Mouse (Mus musculus) kidney, embryonic 16.5 days (tissue): Measurements from ENCODE around the gene Bcl9. TPM values are rescaled to one million over a fixed set of nuclear protein-coding genes. Genes with fewer than 3 reads are reported as not detected.

Experiments
- ATAC-seq: fragments of 200-750 bp; cut with Nextera tagmentation; 2 replicates; pipeline ENCODE4 v1.8.0; 2017; ENCODE audit warnings: moderate TSS enrichment; ENCODE audit not compliant: low FRiP score, low TSS enrichment
- H3K27ac ChIP-seq: fragments of 300-500 bp; sonication (generic); 2 replicates; pipeline ENCODE4 v1.5.1; 2014; ENCODE audit warnings: low read length
- H3K27me3 ChIP-seq: fragments of 300-500 bp; sonication (generic); 2 replicates; pipeline ENCODE4 v1.6.1; 2014; ENCODE audit warnings: low read length, control low read depth, mixed read lengths; ENCODE audit not compliant: insufficient read depth
- H3K36me3 ChIP-seq: fragments of 300-500 bp; sonication (generic); 2 replicates; pipeline ENCODE4 v1.6.1; 2014; ENCODE audit warnings: low read length, control low read depth, mixed read lengths; ENCODE audit not compliant: insufficient read depth
- H3K4me1 ChIP-seq: fragments of 300-500 bp; sonication (generic); 2 replicates; pipeline ENCODE4 v1.6.1; 2014; ENCODE audit warnings: low read length, control low read depth, mixed read lengths; ENCODE audit not compliant: insufficient read depth
- H3K4me2 ChIP-seq: fragments of 300-500 bp; sonication (generic); replicated peaks from 2 replicates; pipeline ENCODE4 v1.6.1; 2014; ENCODE audit warnings: low read depth, low read length
- H3K4me3 ChIP-seq: fragments of 300-500 bp; sonication (generic); 2 replicates; pipeline ENCODE4 v1.5.1; 2014; ENCODE audit warnings: mild to moderate bottlenecking, low read length
- H3K9ac ChIP-seq: fragments of 300-500 bp; sonication (generic); replicated peaks from 2 replicates; pipeline ENCODE4 v1.6.1; 2014; ENCODE audit warnings: low read length
- H3K9me3 ChIP-seq: fragments of 300-500 bp; sonication (generic); 2 replicates; pipeline ENCODE4 v1.6.1; 2016; ENCODE audit warnings: low read length, control low read depth
- WGBS: fragments of 180-500 bp; shearing (Covaris S2); extraction: QIAGEN DNeasy Blood & Tissue Kit; methylation state at CpG from one replicate; pipeline ENCODE4 v1.1.7; 2014; 5-methylcytosine and 5-hydroxymethylcytosine counted together
- polyA plus RNA-seq: library from polyadenylated mRNA; unstranded; fragments of >200 nt; fragmentation: Nextera tagmentation; extraction: Ambion mirVana; gene quantifications from 2 replicates; pipeline ENCODE4 v1.2.1, GENCODE M21; 2015

Gene Bcl9
- polyA plus RNA-seq, 1 experiment from 2014 or later = 60.8 TPM

DNA sequence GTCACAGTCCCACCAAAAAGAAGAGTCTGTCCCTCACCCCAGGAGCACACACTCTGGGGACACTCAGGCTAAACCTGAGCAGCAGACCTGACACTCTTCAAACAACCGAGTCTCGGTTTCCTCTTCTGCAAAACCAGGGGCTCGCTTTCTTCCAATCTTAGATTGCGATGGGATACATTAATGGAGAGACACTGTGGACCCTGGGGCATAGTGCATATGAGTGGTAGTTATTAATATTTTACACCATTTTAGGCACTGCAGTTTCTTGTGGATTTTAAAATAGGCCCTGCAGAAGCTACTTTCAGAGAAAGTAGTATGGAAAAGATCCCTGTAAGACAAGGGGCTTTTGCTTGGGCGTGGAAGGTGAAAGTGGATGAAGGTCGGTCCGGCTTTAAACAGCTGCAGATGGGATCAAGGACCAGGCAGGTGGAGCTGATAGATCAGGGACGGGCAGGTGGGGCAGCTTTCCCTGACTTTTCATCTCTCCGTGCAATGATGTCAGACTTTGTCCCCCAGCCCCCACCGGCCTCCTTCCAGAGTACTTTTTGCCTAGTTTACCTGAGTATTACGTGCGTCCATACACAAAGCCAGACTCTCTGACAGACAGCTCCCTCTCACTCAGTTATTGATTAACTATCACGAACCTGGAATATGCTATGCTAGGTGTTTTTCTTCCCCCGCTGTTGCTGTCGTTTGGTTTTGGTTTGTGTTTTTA is 23.0 kb downstream of the Bcl9 start:
- Histone ChIP-seq H3K9me3 (no peaks in the 10 kb centered on the region), H3K27ac (0 out of 2 replicates have a peak overlapping the region, but pooled peaks have one; percentile 29), H3K27me3 (no peaks in the 10 kb centered on the region), H3K4me3 (no peak overlapping the region), H3K9ac (no peak overlapping the region), H3K4me1 (peaks cover 18% of the 10 kb centered on the region; the same call in 1 of the 2 replicates), H3K36me3 (peaks cover 3% of the 10 kb centered on the region), H3K4me2 (0 out of 2 replicates have a peak overlapping the region, but pooled peaks have one; percentile 0)
- 74% methylated on average over 15 of the region's 15 CpGs for WGBS
- peak; percentile 46; the same call in 1 of the 2 replicates for ATAC-seq

DNA sequence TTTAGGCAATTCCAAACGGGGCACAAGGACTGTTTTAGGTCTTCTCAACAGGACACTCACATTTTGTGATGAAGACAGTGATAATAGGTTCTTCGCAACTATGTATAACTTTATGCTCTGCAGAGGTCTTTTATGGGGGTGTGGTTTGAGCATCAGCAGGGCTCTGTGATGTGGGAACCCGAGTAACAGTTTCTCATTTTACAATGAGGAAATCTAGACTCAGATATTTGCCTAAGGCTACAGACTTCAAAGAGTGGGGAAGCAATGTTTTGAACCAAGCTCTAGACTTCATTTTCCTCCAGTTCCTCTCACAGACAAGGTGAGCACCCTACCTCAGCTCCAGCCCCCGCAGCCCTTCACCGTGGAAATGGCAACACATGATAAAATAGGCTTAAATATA is 23.8 kb downstream of the Bcl9 start:
- 81% methylated on average over 5 of the region's 5 CpGs for WGBS
- H3K27me3 ChIP-seq = no peaks in the 10 kb centered on the region
- H3K27ac ChIP-seq = no peak overlapping the region
- H3K9ac ChIP-seq = no peak overlapping the region
- no peak for ATAC-seq
- peaks cover 18% of the 10 kb centered on the region; the same call in 1 of the 2 replicates for H3K4me1 ChIP-seq
- no peak overlapping the region for H3K4me2 ChIP-seq
- H3K36me3 ChIP-seq = peaks cover 3% of the 10 kb centered on the region
- H3K9me3 ChIP-seq = no peaks in the 10 kb centered on the region
- no peak overlapping the region for H3K4me3 ChIP-seq

DNA sequence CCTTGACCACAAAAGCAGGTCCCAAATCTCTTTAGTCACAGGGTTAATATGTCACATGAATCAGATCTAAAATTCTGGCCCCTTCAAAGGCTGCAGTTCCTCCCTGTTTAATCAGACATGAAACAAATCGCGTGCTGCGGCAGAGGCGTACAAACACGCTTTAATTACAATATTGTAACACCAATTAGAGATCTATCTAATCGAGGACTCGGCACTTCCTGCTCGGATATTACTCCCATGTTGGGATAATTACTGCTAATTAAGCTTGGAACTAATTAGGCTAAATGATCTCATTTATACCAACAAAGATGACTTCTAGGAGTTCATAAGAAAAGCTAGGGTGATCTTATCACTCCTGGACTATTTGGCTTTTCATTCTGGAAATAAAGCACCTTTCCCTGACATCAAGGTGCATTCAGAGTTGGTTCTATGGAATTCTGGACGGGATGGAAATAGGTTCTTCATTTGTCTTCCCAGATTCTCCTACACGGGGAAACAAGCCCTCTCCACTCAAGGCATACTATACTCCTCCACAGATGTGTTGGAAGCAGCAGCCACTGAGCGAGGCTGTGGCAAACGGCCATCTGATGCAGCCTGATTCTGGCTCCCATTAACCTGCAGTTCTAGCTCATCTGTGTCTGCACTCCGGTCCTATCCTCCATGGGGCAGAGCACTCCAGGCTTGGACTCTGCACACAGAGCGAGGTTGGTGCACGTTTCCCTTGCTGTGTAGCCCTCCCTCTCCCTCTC is 31.9 kb downstream of the Bcl9 start:
- H3K36me3 ChIP-seq = peaks cover 7% of the 10 kb centered on the region; the same call in 1 of the 2 replicates
- no peak overlapping the region for H3K4me2 ChIP-seq
- H3K4me3 ChIP-seq = no peak overlapping the region
- no peak overlapping the region for H3K27ac ChIP-seq
- no peak overlapping the region for H3K9ac ChIP-seq
- ATAC-seq = no peak
- no peaks in the 10 kb centered on the region for H3K4me1 ChIP-seq
- WGBS = 74% methylated on average over 15 of the region's 15 CpGs
- H3K27me3 ChIP-seq = no peaks in the 10 kb centered on the region
- peaks cover 3% of the 10 kb centered on the region; the same call in 1 of the 2 replicates for H3K9me3 ChIP-seq

DNA sequence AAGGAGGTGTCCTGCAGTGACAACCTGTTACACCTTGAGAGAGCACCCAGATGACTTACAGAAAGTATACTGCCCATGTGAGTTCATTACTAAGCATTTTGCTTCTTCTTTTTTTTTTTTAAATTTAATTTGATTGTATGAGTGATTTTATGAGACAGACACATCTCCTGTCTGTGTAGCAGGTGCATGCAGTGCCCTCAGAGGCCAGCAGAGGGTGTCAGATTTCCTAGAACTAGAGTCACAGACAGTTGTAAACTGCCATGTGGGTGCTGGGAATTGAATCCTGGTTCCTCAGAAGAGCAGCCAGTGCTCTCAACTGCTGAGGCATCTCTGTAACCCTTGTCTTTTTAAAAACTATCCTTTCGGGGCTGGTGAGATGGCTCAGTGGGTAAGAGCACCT is 35.5 kb downstream of the Bcl9 start:
- 100% methylated on average over 1 of the region's 1 CpGs for WGBS
- Histone ChIP-seq H3K4me3 (no peak overlapping the region), H3K27ac (no peak overlapping the region), H3K9ac (no peak overlapping the region), H3K9me3 (peaks cover 19% of the 10 kb centered on the region), H3K4me2 (no peak overlapping the region), H3K4me1 (no peaks in the 10 kb centered on the region), H3K36me3 (peaks cover 14% of the 10 kb centered on the region; the same call in 1 of the 2 replicates), H3K27me3 (no peaks in the 10 kb centered on the region)
- no peak for ATAC-seq

DNA sequence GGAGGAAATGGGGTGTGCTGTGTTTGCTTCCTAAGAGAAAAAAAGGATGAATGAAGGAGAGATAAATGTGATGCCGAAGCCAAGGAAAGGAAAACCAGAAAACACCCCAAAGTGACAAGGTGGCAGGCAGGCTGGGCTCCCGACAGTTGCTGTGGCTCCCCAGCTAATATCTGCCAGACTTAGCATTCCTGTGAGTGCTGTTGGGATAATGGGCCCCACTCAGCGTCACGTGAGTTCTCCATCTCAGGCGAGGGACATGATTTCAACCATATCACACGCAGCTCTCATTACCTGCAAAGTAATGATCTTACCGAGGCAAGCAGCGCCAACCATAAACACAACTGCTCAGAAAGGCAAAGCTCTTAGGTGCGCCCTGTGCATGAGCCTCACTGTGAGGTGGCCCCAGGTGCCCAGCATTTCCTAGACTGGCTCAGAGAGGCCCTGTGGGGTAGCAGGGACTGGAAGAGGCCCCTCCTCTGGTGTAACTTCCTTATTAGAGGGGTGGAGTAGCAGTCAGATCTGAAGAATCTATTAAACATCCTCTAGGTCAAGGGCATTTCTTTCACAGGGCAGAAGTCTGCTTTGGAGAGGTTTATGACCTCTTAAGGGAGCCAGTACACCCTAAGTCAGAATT is 41.9 kb downstream of the Bcl9 start:
- Histone ChIP-seq H3K36me3 (peaks cover 9% of the 10 kb centered on the region; the same call in 1 of the 2 replicates), H3K4me1 (peaks cover 30% of the 10 kb centered on the region), H3K9me3 (peaks cover 16% of the 10 kb centered on the region), H3K9ac (no peak overlapping the region), H3K4me3 (no peak overlapping the region), H3K4me2 (no peak overlapping the region), H3K27ac (peak overlapping the region; percentile 24; the same call in 1 of the 2 replicates), H3K27me3 (no peaks in the 10 kb centered on the region)
- 39% methylated on average over 9 of the region's 9 CpGs for WGBS
- peak; percentile 63; the same call in 1 of the 2 replicates for ATAC-seq

DNA sequence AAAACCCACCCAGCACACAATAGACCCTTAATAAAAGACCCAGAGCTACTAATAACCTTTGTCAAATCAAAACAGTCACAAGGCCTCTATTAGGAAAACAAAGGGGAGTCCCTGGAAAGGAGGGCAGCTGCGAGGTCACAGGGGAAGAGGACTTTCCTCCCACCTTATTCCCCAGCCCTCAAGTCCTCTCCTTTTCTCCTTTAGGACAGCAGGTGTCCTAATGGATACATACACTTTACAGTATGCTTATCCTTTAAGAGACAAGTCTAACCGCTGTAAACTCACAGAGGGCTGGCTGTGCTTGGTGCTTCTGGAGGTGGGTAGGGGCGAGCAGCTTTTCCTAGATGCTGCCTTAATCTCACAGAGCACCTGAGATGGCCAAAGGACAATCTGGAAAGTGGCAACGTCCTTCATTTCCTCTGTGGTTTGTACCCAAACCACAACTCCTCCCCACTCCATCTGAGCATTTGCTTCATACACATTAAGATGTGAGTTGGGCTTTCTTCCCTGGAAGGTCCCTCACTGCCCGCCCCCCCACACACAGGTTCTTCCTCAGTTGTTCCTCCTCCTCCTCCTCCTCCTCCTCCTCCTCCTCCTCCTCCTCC is 42.8 kb downstream of the Bcl9 start:
- H3K27ac ChIP-seq = no peak overlapping the region
- no peak for ATAC-seq
- WGBS = 31% methylated on average over 5 of the region's 5 CpGs
- peaks cover 16% of the 10 kb centered on the region for H3K9me3 ChIP-seq
- H3K4me3 ChIP-seq = no peak overlapping the region
- H3K4me1 ChIP-seq = peaks cover 30% of the 10 kb centered on the region
- no peaks in the 10 kb centered on the region for H3K27me3 ChIP-seq
- no peak overlapping the region for H3K9ac ChIP-seq
- peaks cover 7% of the 10 kb centered on the region; the same call in 1 of the 2 replicates for H3K36me3 ChIP-seq
- H3K4me2 ChIP-seq = no peak overlapping the region

DNA sequence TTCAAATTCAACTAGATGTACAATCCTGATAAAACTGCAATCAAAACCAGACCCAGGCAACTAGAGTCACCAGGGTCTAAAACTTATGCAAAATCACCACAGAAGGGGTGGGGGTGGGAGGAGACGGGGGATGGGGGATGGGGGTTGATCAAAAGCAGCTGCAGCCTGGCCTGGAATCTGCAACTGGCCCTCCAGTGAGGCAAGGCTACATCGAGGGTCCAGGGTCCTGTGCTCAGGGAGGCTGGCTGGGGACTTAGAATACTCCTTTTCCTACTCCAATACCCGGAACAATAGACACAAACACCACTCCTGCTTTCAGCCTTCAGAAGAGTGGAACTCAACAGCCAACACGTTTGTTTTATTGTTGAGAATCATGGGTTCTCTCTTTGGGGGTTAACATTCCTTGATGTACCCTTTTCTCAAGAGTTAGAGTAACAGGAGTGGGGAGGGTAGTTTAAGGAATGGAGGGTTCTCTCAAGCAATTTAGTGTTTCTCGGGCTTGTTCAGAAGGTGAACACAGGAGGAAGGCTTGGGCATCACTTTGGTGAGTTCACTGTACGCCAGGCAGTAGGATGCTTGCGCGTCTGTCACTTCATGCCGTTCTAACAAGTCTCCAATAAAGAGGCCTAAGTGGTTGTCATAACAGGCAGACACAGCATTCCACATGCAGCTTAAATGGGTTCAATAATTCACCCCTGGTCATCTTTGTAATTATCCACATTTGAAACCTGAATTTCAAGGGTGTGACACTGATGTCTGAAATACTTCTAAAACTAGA is 43.7 kb downstream of the Bcl9 start:
- 40% methylated on average over 9 of the region's 9 CpGs for WGBS
- no peak for ATAC-seq

DNA sequence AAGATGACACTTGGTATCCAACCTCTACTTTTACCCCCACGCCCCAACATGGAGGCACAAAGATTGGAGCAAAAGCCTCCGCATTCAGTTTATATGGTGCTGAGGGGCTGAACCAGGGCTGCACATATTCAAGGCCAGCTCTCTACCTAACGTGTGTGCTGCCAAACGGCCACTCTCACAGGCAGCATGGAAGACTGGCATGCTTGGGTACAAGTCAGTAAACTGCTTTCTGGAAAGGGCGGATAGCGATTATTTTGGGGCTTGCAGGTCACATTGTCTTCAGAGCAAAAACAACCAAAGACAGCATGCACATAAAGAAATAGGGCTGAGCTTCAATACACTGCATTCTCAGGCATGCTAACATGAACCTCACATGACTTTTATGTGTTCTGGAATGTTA is 44.8 kb downstream of the Bcl9 start:
- WGBS = 81% methylated on average over 6 of the region's 6 CpGs
- H3K27me3 ChIP-seq = no peaks in the 10 kb centered on the region
- H3K9me3 ChIP-seq = no peaks in the 10 kb centered on the region
- no peak overlapping the region for H3K4me3 ChIP-seq
- H3K4me1 ChIP-seq = peaks cover 30% of the 10 kb centered on the region
- H3K36me3 ChIP-seq = no peaks in the 10 kb centered on the region
- H3K9ac ChIP-seq = no peak overlapping the region
- no peak overlapping the region for H3K27ac ChIP-seq
- H3K4me2 ChIP-seq = no peak overlapping the region
- no peak for ATAC-seq

More for the DNA sequence above, 43.7 kb downstream of the Bcl9 start:
- Histone ChIP-seq H3K4me1 (peaks cover 30% of the 10 kb centered on the region), H3K27ac (no peak overlapping the region), H3K27me3 (no peaks in the 10 kb centered on the region), H3K9ac (no peak overlapping the region), H3K9me3 (peaks cover 7% of the 10 kb centered on the region), H3K4me2 (no peak overlapping the region), H3K36me3 (no peaks in the 10 kb centered on the region; the same call in 1 of the 2 replicates), H3K4me3 (no peak overlapping the region)

DNA sequence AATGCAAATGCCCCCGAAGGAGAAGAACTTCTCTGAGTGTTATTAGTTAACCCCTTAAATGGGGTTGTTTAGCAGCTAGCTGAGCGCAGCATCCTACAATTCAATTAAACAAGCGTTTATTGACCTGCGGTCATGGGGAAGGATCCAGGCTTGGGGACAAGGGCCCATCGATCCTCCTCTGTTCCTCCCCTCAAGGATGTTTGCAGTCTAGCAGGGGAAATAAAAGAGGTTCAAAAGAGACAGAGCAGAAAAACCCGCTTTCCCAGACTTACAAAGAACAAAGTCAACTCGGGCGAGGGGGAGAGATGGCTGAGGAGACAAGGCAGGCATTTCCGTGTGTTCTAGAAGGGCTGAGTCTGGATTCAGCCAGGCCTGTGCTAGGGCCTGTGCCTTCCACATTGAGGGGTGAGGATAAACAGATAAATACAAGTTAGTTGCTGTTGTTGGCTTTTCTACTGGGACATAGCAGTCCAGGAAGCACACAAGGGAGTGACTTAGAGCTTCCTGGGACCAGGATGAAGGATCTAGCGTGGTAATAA is 55.0 kb downstream of the Bcl9 start:
- H3K4me3 ChIP-seq = no peak overlapping the region
- H3K9me3 ChIP-seq = no peaks in the 10 kb centered on the region
- no peaks in the 10 kb centered on the region for H3K36me3 ChIP-seq
- no peaks in the 10 kb centered on the region for H3K27me3 ChIP-seq
- 0 out of 2 replicates have a peak, but pooled peaks cover 4% of the 10 kb centered on the region for H3K4me1 ChIP-seq
- H3K4me2 ChIP-seq = no peak overlapping the region
- WGBS = 48% methylated on average over 10 of the region's 10 CpGs
- no peak for ATAC-seq
- H3K9ac ChIP-seq = no peak overlapping the region
- H3K27ac ChIP-seq = no peak overlapping the region
